Comparison of ENCODE assay signal across 8 mouse cellular contexts in genomic region chr11:98149786-98150624, GRCm38 (mm10). TPM values are rescaled to one million over a fixed set of nuclear protein-coding genes. Genes with fewer than 3 reads are reported as not detected.
DNase-seq lines count a peak whose midpoint lies in the region; ATAC-seq lines count a peak whose summit lies in the region.

Gene Fbxl20, minus strand, starts transcription at chr11:98150403.

- intact Hi-C loops in heart, postnatal 14 days (cut with DNase I): loop anchor here (2.0 to 5.0 kb wide), 3 partner anchors 35 to 118 kb away; no protein-coding TSS in a partner anchor

- WGBS in forebrain, embryonic 14.5 days: 0% methylated on average over 53 of the region's 65 CpGs
- under 1% methylated on average over 57 of the region's 65 CpGs for WGBS in neural tube, embryonic 15.5 days

- ATAC-seq in forebrain, embryonic 14.5 days: peak; percentile 88
- ATAC-seq in neural tube, embryonic 15.5 days (ENCODE audit: low FRiP score): peak; percentile 92

- H3K9me3 ChIP-seq in forebrain, embryonic 14.5 days (replicated peaks; ENCODE audit: control insufficient read depth, low read length): no peaks in the 10 kb centered on the region
- H3K9me3 ChIP-seq in neural tube, embryonic 15.5 days (replicated peaks): no peaks in the 10 kb centered on the region

- H3K27me3 ChIP-seq in forebrain, embryonic 14.5 days (replicated peaks; ENCODE audit: control insufficient read depth, insufficient read depth, low read length): no peaks in the 10 kb centered on the region
- H3K27me3 ChIP-seq in neural tube, embryonic 15.5 days (replicated peaks): no peaks in the 10 kb centered on the region

- H3K4me1 ChIP-seq in forebrain, embryonic 14.5 days (ENCODE audit: control insufficient read depth, insufficient read depth, low read length): peaks cover 13% of the 10 kb centered on the region
- peaks cover 31% of the 10 kb centered on the region for H3K4me1 ChIP-seq in neural tube, embryonic 15.5 days

- peak; percentile 94 for DNase-seq in ES-CJ7 (ENCODE audit: low read depth, low spot score)
- DNase-seq in cerebellum, adult 11 months: peak; percentile 86
- DNase-seq in forebrain, embryonic 14.5 days (ENCODE audit: low spot score): peak; percentile 98
- peak; percentile 93 to 94 for DNase-seq in heart, postnatal 14 days
- DNase-seq in layer of hippocampus, adult 11-12 months (ENCODE audit: low spot score): peak; percentile 91
- peak; percentile 91 to 93 for DNase-seq in lung, adult 18-20 months
- peak; percentile 95 for DNase-seq in testis, postnatal 14 days (ENCODE audit: low spot score)

- H3K36me3 ChIP-seq in forebrain, embryonic 14.5 days (ENCODE audit: control insufficient read depth, insufficient read depth, low read length): peaks cover 12% of the 10 kb centered on the region
- H3K36me3 ChIP-seq in neural tube, embryonic 15.5 days: peaks cover 8% of the 10 kb centered on the region

- peak within 1 kb of the TSS; percentile 96 for H3K4me3 ChIP-seq in forebrain, embryonic 14.5 days (ENCODE audit: low read depth, low read length)
- peak within 1 kb of the TSS; percentile 69 for H3K4me3 ChIP-seq in neural tube, embryonic 15.5 days (replicated peaks)

- H3K4me2 ChIP-seq in forebrain, embryonic 14.5 days (ENCODE audit: low read length): peak within 1 kb of the TSS; percentile 58
- H3K4me2 ChIP-seq in neural tube, embryonic 15.5 days: peak within 1 kb of the TSS; percentile 82

- H3K27ac ChIP-seq in forebrain, embryonic 14.5 days (ENCODE audit: low read depth, low read length): peak within 1 kb of the TSS; percentile 93
- peak within 1 kb of the TSS; percentile 96 for H3K27ac ChIP-seq in neural tube, embryonic 15.5 days (replicated peaks)

- peak within 1 kb of the TSS; percentile 92 for H3K9ac ChIP-seq in forebrain, embryonic 14.5 days (ENCODE audit: low read length)
- H3K9ac ChIP-seq in neural tube, embryonic 15.5 days (replicated peaks): peak within 1 kb of the TSS; percentile 78

RNA-seq across cellular contexts. Expression of gene Fbxl20, which starts in this region (rescaled TPM):
- polyA plus RNA-seq in forebrain, embryonic 14.5 days (2014; fragmentation: Nextera tagmentation; extraction: Ambion mirVana): 23.0 and 27.4 TPM in 2 replicates
- total RNA-seq in heart, postnatal 14 days (2021): 10 to 100 TPM; 19.7 to 22.4 TPM
- polyA plus RNA-seq in neural tube, embryonic 15.5 days (2015; fragmentation: Nextera tagmentation; extraction: Ambion mirVana): 21.1 and 23.0 TPM in 2 replicates

Comparison
In these comparisons a context has a peak if more than half of its experiments do, and no peak if none do; other contexts are left out.
1. Peak in every context shown above with its lines: DNase-seq, ATAC-seq, H3K4me3 ChIP-seq and H3K27ac ChIP-seq.